Mouse (Mus musculus) ES-Bruce4 (cell line): ENCODE results near the gene Prn. TPM values are rescaled to one million over a fixed set of nuclear protein-coding genes. Genes with fewer than 3 reads are reported as not detected.

Experiments
- H3K27ac ChIP-seq: 2 replicates; pipeline ENCODE4 v1.5.1; 2012; ENCODE audit warnings: low read length, inconsistent platforms; ENCODE audit not compliant: insufficient read depth
- H3K27me3 ChIP-seq: 2 replicates; pipeline ENCODE4 v1.6.1; 2012; ENCODE audit warnings: mild to moderate bottlenecking, low read length, inconsistent platforms; ENCODE audit not compliant: control insufficient read depth, poor library complexity, insufficient read depth, severe bottlenecking
- H3K36me3 ChIP-seq: 2 replicates; pipeline ENCODE4 v1.6.1; 2012; ENCODE audit warnings: inconsistent platforms, mild to moderate bottlenecking, low read length, moderate library complexity; ENCODE audit not compliant: control insufficient read depth, poor library complexity, insufficient read depth, severe bottlenecking
- H3K4me1 ChIP-seq: one replicate; pipeline ENCODE4 v1.8.1; 2011; ENCODE audit warnings: low read length; ENCODE audit not compliant: control insufficient read depth, insufficient read depth
- H3K4me3 ChIP-seq: 2 replicates; pipeline ENCODE4 v1.5.1; 2011; ENCODE audit warnings: low read depth, mild to moderate bottlenecking, low read length
- H3K9ac ChIP-seq: 2 replicates; pipeline ENCODE4 v1.6.1; 2012; ENCODE audit warnings: low read depth, mild to moderate bottlenecking, inconsistent platforms; ENCODE audit not compliant: poor library complexity, severe bottlenecking
- H3K9me3 ChIP-seq: replicated peaks from 2 replicates; pipeline ENCODE4 v1.6.1; 2012; ENCODE audit warnings: mild to moderate bottlenecking, low read length, inconsistent platforms; ENCODE audit not compliant: control insufficient read depth, poor library complexity, insufficient read depth, severe bottlenecking
- CTCF ChIP-seq: IDR thresholded peaks from one replicate; pipeline ENCODE4 v1.8.1; 2011; ENCODE audit warnings: low read depth, low read length
- EP300 ChIP-seq: IDR thresholded peaks from 2 replicates; pipeline ENCODE4 v1.6.1; 2011; ENCODE audit warnings: low read depth, low read length; ENCODE audit not compliant: insufficient read depth
- POLR2A ChIP-seq: IDR thresholded peaks from one replicate; pipeline ENCODE4 v1.8.1; 2011; ENCODE audit warnings: low read length; ENCODE audit not compliant: insufficient read depth
- polyA plus RNA-seq: library from polyadenylated mRNA; stranded (reverse); fragments of >200 nt; gene quantifications from 2 replicates; pipeline ENCODE4 v1.2.4, GENCODE M21; 2011; ENCODE audit warnings: low read depth; ENCODE audit not compliant: missing spikeins, insufficient read depth, insufficient read length

Gene Prn
- polyA plus RNA-seq, 1 experiment: not detected

DNA sequence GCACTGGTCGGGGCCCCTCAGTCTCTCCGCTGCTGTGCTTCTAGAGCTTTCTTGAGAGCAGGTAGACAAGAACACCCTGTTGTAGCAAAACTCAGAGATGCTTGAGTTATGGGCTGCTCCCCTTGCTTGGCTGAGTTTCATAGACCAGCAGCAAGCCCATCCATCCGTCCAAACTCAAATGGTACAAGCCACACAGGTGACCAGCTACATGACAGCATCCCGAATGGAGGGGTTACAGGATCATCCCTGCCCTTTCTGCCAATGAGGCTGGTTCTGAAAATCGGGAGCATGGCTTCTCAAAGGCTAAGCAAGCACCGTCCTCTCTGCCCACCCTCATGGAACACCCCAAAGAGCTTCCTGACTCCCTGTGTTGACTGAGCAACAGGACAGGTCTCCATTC, 85.2 kb downstream of the Prn start:
- H3K36me3 ChIP-seq: no peaks in the 10 kb centered on the region
- H3K27ac ChIP-seq: no peak overlapping the region
- no peaks in the 10 kb centered on the region for H3K9me3 ChIP-seq
- no peak overlapping the region for H3K9ac ChIP-seq
- H3K4me1 ChIP-seq: no peaks in the 10 kb centered on the region
- no peaks in the 10 kb centered on the region for H3K27me3 ChIP-seq
- TF ChIP-seq CTCF: no peak
- TF ChIP-seq POLR2A: no peak
- no peak for TF ChIP-seq EP300
- no peak overlapping the region for H3K4me3 ChIP-seq

- Histone ChIP-seq H3K4me3 (no peak overlapping the region), H3K36me3 (no peaks in the 10 kb centered on the region), H3K27ac (no peak overlapping the region), H3K9me3 (no peaks in the 10 kb centered on the region), H3K9ac (no peak overlapping the region), H3K4me1 (no peaks in the 10 kb centered on the region), H3K27me3 (no peaks in the 10 kb centered on the region)
- TF ChIP-seq POLR2A: no peak
- no peak for TF ChIP-seq EP300
- no peak for TF ChIP-seq CTCF
Measured at GRCm38 (mm10) chr2:131995742-131996141, 86.0 kb downstream of the Prn start.

DNA sequence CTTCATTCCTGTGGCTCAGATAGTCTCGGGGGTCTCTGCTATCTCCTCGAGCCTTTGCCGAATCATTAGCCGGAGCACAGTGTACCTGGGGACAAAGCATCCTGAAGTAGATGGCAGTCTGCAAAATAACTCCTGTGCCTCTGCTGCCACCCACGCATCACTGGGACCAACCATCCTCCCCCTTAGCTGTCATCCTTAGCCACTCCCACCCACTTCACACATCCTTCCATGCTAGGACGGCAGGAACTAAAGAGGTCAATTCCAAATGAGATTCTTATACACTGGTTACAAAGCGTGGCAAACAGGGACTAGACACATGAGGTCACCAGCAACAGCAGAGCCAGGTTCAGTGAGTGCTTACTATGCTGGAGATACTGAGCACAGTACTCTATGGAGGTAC, 86.6 kb downstream of the Prn start:
- Histone ChIP-seq H3K36me3 (no peaks in the 10 kb centered on the region), H3K4me3 (no peak overlapping the region), H3K4me1 (no peaks in the 10 kb centered on the region), H3K9me3 (no peaks in the 10 kb centered on the region), H3K27me3 (no peaks in the 10 kb centered on the region), H3K9ac (no peak overlapping the region), H3K27ac (no peak overlapping the region)
- TF ChIP-seq CTCF (no peak), POLR2A (no peak), EP300 (no peak)

- H3K4me3 ChIP-seq: no peak overlapping the region
- no peaks in the 10 kb centered on the region for H3K27me3 ChIP-seq
- no peaks in the 10 kb centered on the region for H3K36me3 ChIP-seq
- H3K4me1 ChIP-seq: no peaks in the 10 kb centered on the region
- no peak overlapping the region for H3K27ac ChIP-seq
- TF ChIP-seq CTCF (no peak), POLR2A (no peak), EP300 (no peak)
- no peak overlapping the region for H3K9ac ChIP-seq
- H3K9me3 ChIP-seq: no peaks in the 10 kb centered on the region
Measured at GRCm38 (mm10) chr2:131997356-131997755, 87.6 kb downstream of the Prn start.

- Histone ChIP-seq H3K36me3 (no peaks in the 10 kb centered on the region), H3K4me3 (no peak overlapping the region), H3K9me3 (no peaks in the 10 kb centered on the region), H3K27ac (no peak overlapping the region), H3K27me3 (no peaks in the 10 kb centered on the region), H3K9ac (no peak overlapping the region), H3K4me1 (no peaks in the 10 kb centered on the region)
- TF ChIP-seq EP300: no peak
- no peak for TF ChIP-seq POLR2A
- TF ChIP-seq CTCF: no peak
Measured at GRCm38 (mm10) chr2:132001696-132002334, 92.1 kb downstream of the Prn start.

GRCm38 (mm10) chr2:132003916-132004315, 94.2 kb downstream of the Prn start:
- Histone ChIP-seq H3K4me1 (no peaks in the 10 kb centered on the region), H3K27me3 (no peaks in the 10 kb centered on the region), H3K27ac (no peak overlapping the region), H3K9me3 (no peaks in the 10 kb centered on the region), H3K9ac (no peak overlapping the region), H3K4me3 (no peak overlapping the region), H3K36me3 (no peaks in the 10 kb centered on the region)
- TF ChIP-seq POLR2A: no peak
- no peak for TF ChIP-seq CTCF
- TF ChIP-seq EP300: no peak
